ENCODE assay signal across 15 mouse cellular contexts in genomic region chr13:113730776-113731400, GRCm38 (mm10).
DNase-seq lines count a peak whose midpoint lies in the region; ATAC-seq lines count a peak whose summit lies in the region.
"Had no signal": no experiment of that assay in that cellular context is flagged by ENCODE, and none has a peak within 500 bp of the region (broad histone marks: within the 10 kb centered on the region; RNA-seq: fewer than 3 reads in every experiment).

No protein-coding gene starts in this region.

- no peaks in the 10 kb centered on the region for H3K9me3 ChIP-seq in embryonic facial prominence, embryonic 15.5 days (replicated peaks)
- H3K9me3 ChIP-seq in limb, embryonic 12.5 days = no peaks in the 10 kb centered on the region
- H3K9me3 ChIP-seq: hindbrain, embryonic 12.5 days; lung, embryonic 15.5 days; neural tube, embryonic 12.5 days had no signal

- H3K4me2 ChIP-seq in embryonic facial prominence, embryonic 15.5 days (replicated peaks) = no peak overlapping the region
- H3K4me2 ChIP-seq in limb, embryonic 12.5 days = no peak overlapping the region
- H3K4me2 ChIP-seq: hindbrain, embryonic 12.5 days; lung, embryonic 15.5 days; neural tube, embryonic 12.5 days had no signal

- 38% methylated on average over 8 of the region's 8 CpGs for WGBS in embryonic facial prominence, embryonic 15.5 days
- WGBS in limb, embryonic 12.5 days = 36% methylated on average over 8 of the region's 8 CpGs

- H3K36me3 ChIP-seq in embryonic facial prominence, embryonic 15.5 days = no peaks in the 10 kb centered on the region
- H3K36me3 ChIP-seq in limb, embryonic 12.5 days = no peaks in the 10 kb centered on the region
- H3K36me3 ChIP-seq: hindbrain, embryonic 12.5 days; lung, embryonic 15.5 days; neural tube, embryonic 12.5 days had no signal

- 0 out of 2 replicates have a peak, but pooled peaks cover 8% of the 10 kb centered on the region for H3K4me1 ChIP-seq in embryonic facial prominence, embryonic 15.5 days
- H3K4me1 ChIP-seq in limb, embryonic 12.5 days (replicated peaks) = peaks cover 31% of the 10 kb centered on the region
- H3K4me1 ChIP-seq: megakaryocyte, embryonic 14.5 days had no signal

- H3K9ac ChIP-seq in embryonic facial prominence, embryonic 15.5 days = no peak overlapping the region
- no peak overlapping the region for H3K9ac ChIP-seq in limb, embryonic 12.5 days (replicated peaks)
- H3K9ac ChIP-seq: hindbrain, embryonic 12.5 days; lung, embryonic 15.5 days; neural tube, embryonic 12.5 days had no signal

- H3K4me3 ChIP-seq in embryonic facial prominence, embryonic 15.5 days (replicated peaks) = no peak overlapping the region
- no peak overlapping the region for H3K4me3 ChIP-seq in limb, embryonic 12.5 days (replicated peaks)
- H3K4me3 ChIP-seq: hindbrain, embryonic 12.5 days; lung, embryonic 15.5 days; megakaryocyte, embryonic 14.5 days; neural tube, embryonic 12.5 days had no signal

- 0 out of 2 replicates have a peak overlapping the region, but pooled peaks have one; percentile 12 for H3K27ac ChIP-seq in embryonic facial prominence, embryonic 15.5 days (replicated peaks)
- peak overlapping the region; percentile 25; the same call in 1 of the 2 replicates for H3K27ac ChIP-seq in limb, embryonic 12.5 days
- H3K27ac ChIP-seq: hindbrain, embryonic 12.5 days; lung, embryonic 15.5 days; neural tube, embryonic 12.5 days had no signal

- H3K27me3 ChIP-seq in embryonic facial prominence, embryonic 15.5 days = no peaks in the 10 kb centered on the region
- no peaks in the 10 kb centered on the region for H3K27me3 ChIP-seq in limb, embryonic 12.5 days
- H3K27me3 ChIP-seq: hindbrain, embryonic 12.5 days; lung, embryonic 15.5 days; megakaryocyte, embryonic 14.5 days; neural tube, embryonic 12.5 days had no signal

- DNase-seq in adrenal gland, postnatal 10 days = peak; percentile 3
- no peak for DNase-seq in adrenal gland, adult 8-10 months
- DNase-seq in kidney, adult 11 months = peak; percentile 29
- no peak for DNase-seq in kidney, postnatal 10 days
- DNase-seq in thymus, postnatal 36 days = no peak
- no peak for DNase-seq in lung, postnatal 10 days
- DNase-seq: cerebellum, adult 2 months; embryo, embryonic 11 days; gastrocnemius, postnatal 10 days had no signal

- ATAC-seq in embryonic facial prominence, embryonic 15.5 days (ENCODE audit: insufficient number of reproducible peaks, low FRiP score, low TSS enrichment, low read depth) = no peak
- ATAC-seq in limb, embryonic 12.5 days (ENCODE audit: insufficient number of reproducible peaks, insufficient read depth, low FRiP score, low TSS enrichment, low read depth) = no peak

Comparison
In these comparisons a context has a peak if more than half of its experiments do, and no peak if none do; other contexts are left out.
1. DNase-seq: peak in adrenal gland, postnatal 10 days (single experiment) and kidney, adult 11 months (single experiment); none in adrenal gland, adult 8-10 months (single experiment), kidney, postnatal 10 days (single experiment), thymus, postnatal 36 days (0 of 2) and lung, postnatal 10 days (single experiment).